Comparison of ENCODE assay signal across 7 mouse cellular contexts in genomic region chr6:134243119-134243518, GRCm38 (mm10).
DNase-seq lines count a peak whose midpoint lies in the region; ATAC-seq lines count a peak whose summit lies in the region.

No protein-coding gene starts in this region.

- peaks cover 13% of the 10 kb centered on the region; the same call in 1 of the 2 replicates for H3K36me3 ChIP-seq in heart, embryonic 15.5 days
- peaks cover 45% of the 10 kb centered on the region for H3K36me3 ChIP-seq in hindbrain, embryonic 10.5 days

- ATAC-seq in heart, embryonic 15.5 days (replicated peaks; ENCODE audit: insufficient number of reproducible peaks, insufficient read depth, low FRiP score, low read depth): no peak

- no peaks in the 10 kb centered on the region for H3K27me3 ChIP-seq in heart, embryonic 15.5 days
- H3K27me3 ChIP-seq in hindbrain, embryonic 10.5 days (ENCODE audit: insufficient read depth, poor library complexity, severe bottlenecking): no peaks in the 10 kb centered on the region

- WGBS in heart, embryonic 15.5 days: 18% methylated on average over 3 of the region's 3 CpGs
- 53% methylated on average over 3 of the region's 3 CpGs for WGBS in hindbrain, embryonic 10.5 days

- H3K27ac ChIP-seq in heart, embryonic 15.5 days: peak overlapping the region; percentile 66
- H3K27ac ChIP-seq in hindbrain, embryonic 10.5 days: no peak overlapping the region

- DNase-seq in ovary, postnatal 36 days (ENCODE audit: low spot score): peak; percentile 21
- DNase-seq in ovary, postnatal 14 days (ENCODE audit: low spot score): no peak
- DNase-seq in kidney, postnatal 4 days: peak; percentile 24 to 49
- no peak for DNase-seq in cerebellum, postnatal 36 days
- no peak for DNase-seq in hindbrain, embryonic 10.5 days (ENCODE audit: low spot score)
- no peak for DNase-seq in spleen, postnatal 14 days (ENCODE audit: low spot score in 2 of 2)

- H3K9ac ChIP-seq in heart, embryonic 15.5 days: no peak overlapping the region

- no peaks in the 10 kb centered on the region for H3K9me3 ChIP-seq in heart, embryonic 15.5 days (replicated peaks)
- H3K9me3 ChIP-seq in hindbrain, embryonic 10.5 days: peaks cover 8% of the 10 kb centered on the region; the same call in 1 of the 2 replicates

- H3K4me3 ChIP-seq in heart, embryonic 15.5 days: no peak overlapping the region
- no peak overlapping the region for H3K4me3 ChIP-seq in hindbrain, embryonic 10.5 days

- peaks cover 34% of the 10 kb centered on the region for H3K4me1 ChIP-seq in heart, embryonic 15.5 days (replicated peaks)
- H3K4me1 ChIP-seq in hindbrain, embryonic 10.5 days (replicated peaks): no peaks in the 10 kb centered on the region

- no peak overlapping the region for H3K4me2 ChIP-seq in heart, embryonic 15.5 days

Comparison
In these comparisons a context has a peak if more than half of its experiments do, and no peak if none do; other contexts are left out.
1. DNase-seq: peak in ovary, postnatal 36 days (single experiment) and kidney, postnatal 4 days (2 of 2); none in ovary, postnatal 14 days (single experiment), cerebellum, postnatal 36 days (0 of 2), hindbrain, embryonic 10.5 days (single experiment) and spleen, postnatal 14 days (0 of 2).